Comparison of ENCODE assay signal across 19 mouse cellular contexts in the genomic region with DNA sequence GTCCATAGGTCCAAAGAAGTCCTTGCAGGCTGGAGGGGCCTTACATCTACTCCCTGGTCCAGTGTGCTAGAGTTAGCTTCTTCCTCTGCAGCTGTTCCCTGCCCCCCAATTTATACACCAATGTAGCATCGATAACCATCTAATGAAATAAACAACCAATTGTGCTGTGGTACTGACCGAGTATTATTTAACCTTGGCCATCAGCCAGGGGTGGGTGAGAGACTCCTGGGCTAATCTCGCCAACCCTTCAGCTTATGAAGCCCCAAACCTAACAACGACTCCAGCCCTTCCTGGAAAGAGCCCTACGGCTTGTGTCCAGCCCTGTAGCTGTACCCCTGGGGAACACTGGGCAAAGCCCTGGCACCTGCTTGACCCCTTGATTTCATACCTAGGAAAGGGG. TPM values are rescaled to one million over a fixed set of nuclear protein-coding genes. Genes with fewer than 3 reads are reported as not detected.
DNase-seq lines count a peak whose midpoint lies in the region; ATAC-seq and TF ChIP-seq lines count a peak whose summit lies in the region.
"Had no signal": no experiment of that assay in that cellular context is flagged by ENCODE, and none has a peak within 500 bp of the region (broad histone marks: within the 10 kb centered on the region; RNA-seq: fewer than 3 reads in every experiment).

No protein-coding gene starts in this region.

- WGBS in heart, adult 2 months, result 64% methylated on average over 5 of the region's 5 CpGs
- 46% methylated on average over 5 of the region's 5 CpGs for WGBS in lung, postnatal 0 days
- 86% methylated on average over 5 of the region's 5 CpGs for WGBS in midbrain, embryonic 10.5 days
- 83% methylated on average over 5 of the region's 5 CpGs for WGBS in midbrain, embryonic 11.5 days

- no peaks in the 10 kb centered on the region for H3K36me3 ChIP-seq in heart, adult 2 months (ENCODE audit: control insufficient read depth, insufficient read depth, low read length)
- no peaks in the 10 kb centered on the region for H3K36me3 ChIP-seq in lung, postnatal 0 days (ENCODE audit: insufficient read depth, low read length)
- H3K36me3 ChIP-seq in midbrain, embryonic 10.5 days, result peaks cover 23% of the 10 kb centered on the region
- H3K36me3 ChIP-seq in midbrain, embryonic 11.5 days (ENCODE audit: control insufficient read depth, insufficient read depth, low read length), result no peaks in the 10 kb centered on the region
- H3K36me3 ChIP-seq: heart, embryonic 15.5 days had no signal

- no peak overlapping the region for H3K9ac ChIP-seq in heart, adult 2 months (ENCODE audit: low read depth, low read length)
- no peak overlapping the region for H3K9ac ChIP-seq in lung, postnatal 0 days (replicated peaks; ENCODE audit: low read depth)
- H3K9ac ChIP-seq in midbrain, embryonic 11.5 days (ENCODE audit: low read length), result no peak overlapping the region
- H3K9ac ChIP-seq: heart, embryonic 15.5 days had no signal

- no peak overlapping the region for H3K4me2 ChIP-seq in lung, postnatal 0 days (replicated peaks; ENCODE audit: low read depth, low read length)
- H3K4me2 ChIP-seq in midbrain, embryonic 11.5 days, result no peak overlapping the region
- H3K4me2 ChIP-seq: heart, embryonic 11.5 days; heart, embryonic 15.5 days had no signal

- no peaks in the 10 kb centered on the region for H3K9me3 ChIP-seq in lung, postnatal 0 days (ENCODE audit: low read length)
- no peaks in the 10 kb centered on the region for H3K9me3 ChIP-seq in midbrain, embryonic 10.5 days (replicated peaks)
- H3K9me3 ChIP-seq in midbrain, embryonic 11.5 days (ENCODE audit: control insufficient read depth, low read length), result no peaks in the 10 kb centered on the region
- H3K9me3 ChIP-seq: embryonic facial prominence, embryonic 10.5 days; heart, embryonic 15.5 days had no signal

- intact Hi-C loops in heart, adult 2 months (cut with DNase I), result no loop called here

- H3K27ac ChIP-seq in heart, adult 2 months, result no peak overlapping the region
- H3K27ac ChIP-seq in lung, postnatal 0 days (ENCODE audit: low read length), result no peak overlapping the region
- 0 out of 2 replicates have a peak overlapping the region, but pooled peaks have one; percentile 6 for H3K27ac ChIP-seq in midbrain, embryonic 10.5 days (replicated peaks)
- no peak overlapping the region for H3K27ac ChIP-seq in midbrain, embryonic 11.5 days (ENCODE audit: low read depth, low read length)
- H3K27ac ChIP-seq: embryonic facial prominence, embryonic 10.5 days; heart, embryonic 15.5 days had no signal

- TF ChIP-seq EP300 in heart, adult 2 months (IDR thresholded peaks at IDR 0.05; ENCODE audit: insufficient read depth, low read depth, low read length), result no peak
- no peak for TF ChIP-seq EP300 in lung, postnatal 0 days (IDR thresholded peaks at IDR 0.05)

- no peaks in the 10 kb centered on the region for H3K4me1 ChIP-seq in heart, adult 2 months (ENCODE audit: control insufficient read depth, insufficient read depth, low read length)
- no peaks in the 10 kb centered on the region for H3K4me1 ChIP-seq in lung, postnatal 0 days (ENCODE audit: insufficient read depth, low read depth, low read length)
- peaks cover 55% of the 10 kb centered on the region for H3K4me1 ChIP-seq in midbrain, embryonic 10.5 days
- peaks cover 27% of the 10 kb centered on the region for H3K4me1 ChIP-seq in midbrain, embryonic 11.5 days (ENCODE audit: control insufficient read depth, insufficient read depth, low read length)

- DNase-seq in heart, adult 11 months, result peak; percentile 80
- no peak for DNase-seq in heart, adult 2 months
- peak; percentile 22 to 53 for DNase-seq in lung, adult 18-20 months
- DNase-seq in lung, postnatal 0 days (ENCODE audit: low spot score), result no peak
- no peak for DNase-seq in midbrain, embryonic 10.5 days (ENCODE audit: low spot score)
- DNase-seq in midbrain, embryonic 11.5 days (ENCODE audit: low spot score, missing footprints), result no peak
- DNase-seq: adrenal gland, postnatal 14 days; cerebellum, adult 11-12 months; cerebellum, adult 9-10 months; gastrocnemius, postnatal 36 days; heart, adult 18-20 months; heart, postnatal 14 days had no signal

- no peaks in the 10 kb centered on the region for H3K79me2 ChIP-seq in heart, adult 2 months (replicated peaks; ENCODE audit: control insufficient read depth, insufficient read depth, low read length)

- no peaks in the 10 kb centered on the region for H3K27me3 ChIP-seq in heart, adult 2 months (ENCODE audit: control insufficient read depth, insufficient read depth, low read length)
- no peaks in the 10 kb centered on the region for H3K27me3 ChIP-seq in lung, postnatal 0 days (replicated peaks; ENCODE audit: insufficient read depth, low read length)
- H3K27me3 ChIP-seq in midbrain, embryonic 10.5 days (ENCODE audit: low read depth, poor library complexity, severe bottlenecking), result peaks cover 9% of the 10 kb centered on the region; the same call in 1 of the 2 replicates
- H3K27me3 ChIP-seq in midbrain, embryonic 11.5 days (ENCODE audit: control insufficient read depth, insufficient read depth, low read length), result no peaks in the 10 kb centered on the region
- H3K27me3 ChIP-seq: heart, embryonic 15.5 days; Patski had no signal

- no peak for TF ChIP-seq CTCF in heart, adult 2 months (IDR thresholded peaks at IDR 0.05)
- TF ChIP-seq CTCF in lung, postnatal 0 days (IDR thresholded peaks at IDR 0.05), result no peak

- ATAC-seq in lung, postnatal 0 days, result no peak
- no peak for ATAC-seq in midbrain, embryonic 11.5 days (ENCODE audit: low FRiP score)
- ATAC-seq: activated CD4-positive, CD25-positive, alpha-beta regulatory T cell, adult 4 months; forebrain, embryonic 14.5 days; Patski had no signal

- H3K4me3 ChIP-seq in heart, adult 2 months, result no peak overlapping the region
- H3K4me3 ChIP-seq in lung, postnatal 0 days (ENCODE audit: low read depth, low read length), result no peak overlapping the region
- no peak overlapping the region for H3K4me3 ChIP-seq in midbrain, embryonic 10.5 days
- H3K4me3 ChIP-seq in midbrain, embryonic 11.5 days (ENCODE audit: low read depth, low read length), result no peak overlapping the region
- H3K4me3 ChIP-seq: embryonic facial prominence, embryonic 10.5 days; heart, embryonic 15.5 days had no signal

- TF ChIP-seq POLR2A in heart, adult 2 months (IDR thresholded peaks at IDR 0.05; ENCODE audit: insufficient read depth, low read depth, low read length), result no peak

RNA-seq across cellular contexts. Expression of a gene that starts 8.3 kb away (rescaled TPM):
- total RNA-seq in heart, adult 2 months (2021), result 10 to 100 TPM; 20.4 to 21.4 TPM
- polyA plus RNA-seq in heart, adult 2 months (2012; rRNA removed), result 29.6 and 35.0 TPM in 2 replicates
- polyA plus RNA-seq in lung, postnatal 0 days (2015; fragmentation: Nextera tagmentation; extraction: Ambion mirVana), result 76.4 and 88.1 TPM in 2 replicates
- 36.1 and 47.7 TPM in 2 replicates for polyA plus RNA-seq in midbrain, embryonic 10.5 days (2016; fragmentation: Nextera tagmentation; extraction: Ambion mirVana)
- polyA plus RNA-seq in midbrain, embryonic 11.5 days (2014; fragmentation: Nextera tagmentation; extraction: Ambion mirVana), result 43.5 and 47.6 TPM in 2 replicates

RNA-seq across cellular contexts. Expression of a gene that starts 9.5 kb away (rescaled TPM):
- 1 to 10 TPM; 6.5 to 8.0 TPM for total RNA-seq in heart, adult 2 months (2021)
- 5.8 and 9.8 TPM in 2 replicates for polyA plus RNA-seq in heart, adult 2 months (2012; rRNA removed)
- 7.5 and 9.4 TPM in 2 replicates for polyA plus RNA-seq in lung, postnatal 0 days (2015; fragmentation: Nextera tagmentation; extraction: Ambion mirVana)
- 38.8 and 57.7 TPM in 2 replicates for polyA plus RNA-seq in midbrain, embryonic 10.5 days (2016; fragmentation: Nextera tagmentation; extraction: Ambion mirVana)
- 35.5 and 37.5 TPM in 2 replicates for polyA plus RNA-seq in midbrain, embryonic 11.5 days (2014; fragmentation: Nextera tagmentation; extraction: Ambion mirVana)

RNA-seq across cellular contexts. Expression of a gene that starts 26.1 kb away (rescaled TPM):
- total RNA-seq in heart, adult 2 months (2021), result 10 to 100 TPM; 11.5 to 12.6 TPM
- 25.5 and 29.4 TPM in 2 replicates for polyA plus RNA-seq in heart, adult 2 months (2012; rRNA removed)
- 48.1 and 50.6 TPM in 2 replicates for polyA plus RNA-seq in lung, postnatal 0 days (2015; fragmentation: Nextera tagmentation; extraction: Ambion mirVana)
- 3.2 and 4.0 TPM in 2 replicates for polyA plus RNA-seq in midbrain, embryonic 10.5 days (2016; fragmentation: Nextera tagmentation; extraction: Ambion mirVana)
- polyA plus RNA-seq in midbrain, embryonic 11.5 days (2014; fragmentation: Nextera tagmentation; extraction: Ambion mirVana), result 2.7 and 4.1 TPM in 2 replicates

RNA-seq across cellular contexts. Expression of a gene that starts 32.2 kb away (rescaled TPM):
- 10 to 100 TPM; 38.3 to 48.4 TPM for total RNA-seq in heart, adult 2 months (2021)
- 234 and 242 TPM in 2 replicates for polyA plus RNA-seq in heart, adult 2 months (2012; rRNA removed)
- polyA plus RNA-seq in lung, postnatal 0 days (2015; fragmentation: Nextera tagmentation; extraction: Ambion mirVana), result 221 and 251 TPM in 2 replicates
- 382 and 448 TPM in 2 replicates for polyA plus RNA-seq in midbrain, embryonic 10.5 days (2016; fragmentation: Nextera tagmentation; extraction: Ambion mirVana)
- polyA plus RNA-seq in midbrain, embryonic 11.5 days (2014; fragmentation: Nextera tagmentation; extraction: Ambion mirVana), result 385 and 399 TPM in 2 replicates

RNA-seq across cellular contexts. Expression of a gene that starts 49.2 kb away (rescaled TPM):
- total RNA-seq in heart, adult 2 months (2021), result 10 to 100 TPM; 50.6 to 58.3 TPM
- 56.8 and 81.6 TPM in 2 replicates for polyA plus RNA-seq in heart, adult 2 months (2012; rRNA removed)
- 6.5 and 7.3 TPM in 2 replicates for polyA plus RNA-seq in lung, postnatal 0 days (2015; fragmentation: Nextera tagmentation; extraction: Ambion mirVana)
- polyA plus RNA-seq in midbrain, embryonic 10.5 days (2016; fragmentation: Nextera tagmentation; extraction: Ambion mirVana), result 2.4 and 3.7 TPM in 2 replicates
- polyA plus RNA-seq in midbrain, embryonic 11.5 days (2014; fragmentation: Nextera tagmentation; extraction: Ambion mirVana), result 1.7 and 2.4 TPM in 2 replicates
- total RNA-seq: hematopoietic stem cell, adult 5-6 weeks had no signal

Comparison
In these comparisons a context has a peak if more than half of its experiments do, and no peak if none do; other contexts are left out.
1. DNase-seq: peak in heart, adult 11 months (single experiment) and lung, adult 18-20 months (2 of 2); none in heart, adult 2 months (0 of 2), lung, postnatal 0 days (single experiment), midbrain, embryonic 10.5 days (single experiment) and midbrain, embryonic 11.5 days (single experiment).